Mouse (Mus musculus): ENCODE measurements around the gene Olfr1066. TPM values are rescaled to one million over a fixed set of nuclear protein-coding genes. Genes with fewer than 3 reads are reported as not detected.
"Not testable (repeated sequence)": the region's sequence is repeated elsewhere in the genome, so short reads cannot be mapped to it uniquely, and the experiment has no call there.

Gene Olfr1066
- polyA plus RNA-seq (2012; rRNA removed): not detected in 2 replicates

GRCm38 (mm10) chr2:86456169-86456568, at the start of gene Olfr1066:
Gene Olfr1066 (minus strand): TSS chr2:86456269.
- TF ChIP-seq CTCF (IDR thresholded peaks at IDR 0.05; ENCODE audit: borderline replicate concordance, extremely low read depth, insufficient read depth, insufficient read length) (no peak), POLR2A (IDR thresholded peaks at IDR 0.05; ENCODE audit: borderline replicate concordance, extremely low read depth, insufficient read depth, insufficient read length, poor library complexity, severe bottlenecking) (no peak)
- no peak for DNase-seq (ENCODE audit: low read depth)

GRCm38 (mm10) chr2:86487286-86487685, 31.2 kb upstream of the Olfr1066 start, which contains the start of gene Olfr228:
Gene Olfr228 (minus strand): TSS chr2:86487386.
- DNase-seq (ENCODE audit: low read depth): no peak
- TF ChIP-seq CTCF (IDR thresholded peaks at IDR 0.05; ENCODE audit: borderline replicate concordance, extremely low read depth, insufficient read depth, insufficient read length) (no peak), POLR2A (IDR thresholded peaks at IDR 0.05; ENCODE audit: borderline replicate concordance, extremely low read depth, insufficient read depth, insufficient read length, poor library complexity, severe bottlenecking) (no peak)

- TF ChIP-seq POLR2A (IDR thresholded peaks at IDR 0.05; ENCODE audit: borderline replicate concordance, extremely low read depth, insufficient read depth, insufficient read length, poor library complexity, severe bottlenecking): no peak
- TF ChIP-seq CTCF (IDR thresholded peaks at IDR 0.05; ENCODE audit: borderline replicate concordance, extremely low read depth, insufficient read depth, insufficient read length): peak; percentile 70
- peak; percentile 57 for DNase-seq (ENCODE audit: low read depth)
Observed at GRCm38 (mm10) chr2:86464442-86465109, 8.5 kb upstream of the Olfr1066 start.

GRCm38 (mm10) chr2:86460434-86460833, 4.4 kb upstream of the Olfr1066 start:
- no peak for DNase-seq (ENCODE audit: low read depth)

GRCm38 (mm10) chr2:86450491-86450890, 5.6 kb downstream of the Olfr1066 start, which contains the start of gene Olfr1065:
Gene Olfr1065 (minus strand): TSS chr2:86450591.
- not testable (repeated sequence) for DNase-seq (ENCODE audit: low read depth)

More at GRCm38 (mm10) chr2:86460434-86460833, 4.4 kb upstream of the Olfr1066 start:
- TF ChIP-seq POLR2A (IDR thresholded peaks at IDR 0.05; ENCODE audit: borderline replicate concordance, extremely low read depth, insufficient read depth, insufficient read length, poor library complexity, severe bottlenecking) (no peak), CTCF (IDR thresholded peaks at IDR 0.05; ENCODE audit: borderline replicate concordance, extremely low read depth, insufficient read depth, insufficient read length) (no peak)

- not testable (repeated sequence) for DNase-seq (ENCODE audit: low read depth)
Observed at GRCm38 (mm10) chr2:86442101-86442500, 14.0 kb downstream of the Olfr1066 start.

GRCm38 (mm10) chr2:86428511-86428910, 27.6 kb downstream of the Olfr1066 start:
- not testable (repeated sequence) for DNase-seq (ENCODE audit: low read depth)

GRCm38 (mm10) chr2:86426649-86427048, 29.4 kb downstream of the Olfr1066 start, which contains the start of gene Olfr1062:
Gene Olfr1062 (minus strand): TSS chr2:86426749.
- DNase-seq (ENCODE audit: low read depth): not testable (repeated sequence)

GRCm38 (mm10) chr2:86413950-86414349, 42.1 kb downstream of the Olfr1066 start, which contains the start of gene Olfr1061:
Gene Olfr1061 (minus strand): TSS chr2:86414050.
- DNase-seq (ENCODE audit: low read depth): no peak
- TF ChIP-seq POLR2A (IDR thresholded peaks at IDR 0.05; ENCODE audit: borderline replicate concordance, extremely low read depth, insufficient read depth, insufficient read length, poor library complexity, severe bottlenecking) (no peak), CTCF (IDR thresholded peaks at IDR 0.05; ENCODE audit: borderline replicate concordance, extremely low read depth, insufficient read depth, insufficient read length) (no peak)

Other genes starting within 250 kb of the Olfr1066 start
- not detected in 2 replicates for gene Olfr1046, start 237.0 kb downstream of the Olfr1066 start, polyA plus RNA-seq (2012; rRNA removed)
- not detected in 2 replicates for gene Olfr1047, start 224.9 kb downstream of the Olfr1066 start, polyA plus RNA-seq (2012; rRNA removed)
- gene Olfr1048, start 216.0 kb downstream of the Olfr1066 start, polyA plus RNA-seq (2012; rRNA removed): not detected in 2 replicates
- not detected in 2 replicates for gene Olfr1049, start 197.9 kb downstream of the Olfr1066 start, polyA plus RNA-seq (2012; rRNA removed)
- not detected in 2 replicates for gene Olfr1051, start 177.2 kb downstream of the Olfr1066 start, polyA plus RNA-seq (2012; rRNA removed)
- gene Olfr1052, start 163.8 kb downstream of the Olfr1066 start, polyA plus RNA-seq (2012; rRNA removed): not detected in 2 replicates
- gene Olfr1053, start 141.0 kb downstream of the Olfr1066 start, polyA plus RNA-seq (2012; rRNA removed): not detected in 2 replicates
- gene Olfr1054, start 120.8 kb downstream of the Olfr1066 start, polyA plus RNA-seq (2012; rRNA removed): not detected in 2 replicates
- not detected in 2 replicates for gene Olfr1055, start 106.0 kb downstream of the Olfr1066 start, polyA plus RNA-seq (2012; rRNA removed)
- not detected in 2 replicates for gene Olfr1056, start 93.8 kb downstream of the Olfr1066 start, polyA plus RNA-seq (2012; rRNA removed)
- gene Olfr1057, start 77.9 kb downstream of the Olfr1066 start, polyA plus RNA-seq (2012; rRNA removed): not detected in 2 replicates
- gene Olfr1058, start 67.7 kb downstream of the Olfr1066 start, polyA plus RNA-seq (2012; rRNA removed): not detected in 2 replicates
- gene Olfr1061, start 42.2 kb downstream of the Olfr1066 start, polyA plus RNA-seq (2012; rRNA removed): not detected in 2 replicates
- not detected in 2 replicates for gene Olfr1062, start 29.5 kb downstream of the Olfr1066 start, polyA plus RNA-seq (2012; rRNA removed)
- gene Olfr1065, start 5.7 kb downstream of the Olfr1066 start, polyA plus RNA-seq (2012; rRNA removed): not detected in 2 replicates
- not detected in 2 replicates for gene Olfr228, start 31.1 kb upstream of the Olfr1066 start, polyA plus RNA-seq (2012; rRNA removed)
- not detected in 2 replicates for gene Olfr1076, start 52.2 kb upstream of the Olfr1066 start, polyA plus RNA-seq (2012; rRNA removed)
- gene Olfr1079, start 86.2 kb upstream of the Olfr1066 start, polyA plus RNA-seq (2012; rRNA removed): not detected in 2 replicates
- gene Olfr1080, start 102.0 kb upstream of the Olfr1066 start, polyA plus RNA-seq (2012; rRNA removed): not detected in 2 replicates
- not detected in 2 replicates for gene Olfr1082, start 142.7 kb upstream of the Olfr1066 start, polyA plus RNA-seq (2012; rRNA removed)
- gene Olfr1084, start 183.5 kb upstream of the Olfr1066 start, polyA plus RNA-seq (2012; rRNA removed): not detected in 2 replicates
- gene Olfr1085, start 205.8 kb upstream of the Olfr1066 start, polyA plus RNA-seq (2012; rRNA removed): not detected in 2 replicates
- gene Olfr1086, start 223.8 kb upstream of the Olfr1066 start, polyA plus RNA-seq (2012; rRNA removed): not detected in 2 replicates
- not detected in 2 replicates for gene Olfr1087, start 242.1 kb upstream of the Olfr1066 start, polyA plus RNA-seq (2012; rRNA removed)